Mouse (Mus musculus) midbrain, embryonic 15.5 days (tissue): Measurements from ENCODE around the gene Manf. TPM values are rescaled to one million over a fixed set of nuclear protein-coding genes. Genes with fewer than 3 reads are reported as not detected.

Experiments
- ATAC-seq: fragments of 200-750 bp; cut with Nextera tagmentation; replicated peaks from 2 replicates; pipeline ENCODE4 v1.8.0; 2017; ENCODE audit warnings: moderate TSS enrichment
- H3K27ac ChIP-seq: fragments of 300-500 bp; sonication (generic); 2 replicates; pipeline ENCODE4 v1.5.1; 2015; ENCODE audit warnings: mild to moderate bottlenecking, inconsistent platforms
- H3K27me3 ChIP-seq: fragments of 300-500 bp; sonication (generic); replicated peaks from 2 replicates; pipeline ENCODE4 v1.6.1; 2015; ENCODE audit warnings: inconsistent platforms
- H3K36me3 ChIP-seq: fragments of 300-500 bp; sonication (generic); replicated peaks from 2 replicates; pipeline ENCODE4 v1.6.1; 2015; ENCODE audit warnings: inconsistent platforms
- H3K4me1 ChIP-seq: fragments of 300-500 bp; sonication (generic); 2 replicates; pipeline ENCODE4 v1.6.1; 2015; ENCODE audit warnings: inconsistent platforms
- H3K4me2 ChIP-seq: fragments of 300-500 bp; sonication (generic); 2 replicates; pipeline ENCODE4 v1.6.1; 2015; ENCODE audit warnings: inconsistent platforms, mild to moderate bottlenecking, moderate library complexity
- H3K4me3 ChIP-seq: fragments of 300-500 bp; sonication (generic); 2 replicates; pipeline ENCODE4 v1.5.1; 2015; ENCODE audit warnings: mild to moderate bottlenecking, inconsistent platforms
- H3K9ac ChIP-seq: fragments of 300-500 bp; sonication (generic); 2 replicates; pipeline ENCODE4 v1.6.1; 2015; ENCODE audit warnings: mild to moderate bottlenecking, inconsistent platforms
- H3K9me3 ChIP-seq: fragments of 300-500 bp; sonication (generic); 2 replicates; pipeline ENCODE4 v1.6.1; 2016; ENCODE audit warnings: inconsistent platforms
- WGBS: fragments of 180-500 bp; shearing (Covaris S2); methylation state at CpG from one replicate; pipeline ENCODE4 v1.1.7; 2015; ENCODE audit warnings: mixed read lengths; 5-methylcytosine and 5-hydroxymethylcytosine counted together
- polyA plus RNA-seq: library from polyadenylated mRNA; unstranded; fragments of >200 nt; fragmentation: Nextera tagmentation; extraction: Ambion mirVana; gene quantifications from 2 replicates; pipeline ENCODE4 v1.2.1, GENCODE M21; 2015

The Manf gene
- polyA plus RNA-seq, 1 experiment from 2014 or later = 168 TPM

- peak overlapping the region; percentile 94 for H3K27ac ChIP-seq
- peaks cover 30% of the 10 kb centered on the region for H3K4me1 ChIP-seq
- WGBS = 0% methylated on average over 9 of the region's 9 CpGs
- H3K4me2 ChIP-seq = peak overlapping the region; percentile 71
- peaks cover 25% of the 10 kb centered on the region; the same call in 1 of the 2 replicates for H3K36me3 ChIP-seq
- H3K9ac ChIP-seq = peak overlapping the region; percentile 67
- ATAC-seq = no peak
- peak overlapping the region; percentile 88 for H3K4me3 ChIP-seq
- H3K27me3 ChIP-seq = no peaks in the 10 kb centered on the region
- no peaks in the 10 kb centered on the region for H3K9me3 ChIP-seq
Observed at GRCm38 (mm10) chr9:106892552-106892875, 735 bp upstream of the Manf start.

GRCm38 (mm10) chr9:106891341-106891741 is 438 bp downstream of the Manf start:
- peak overlapping the region; percentile 93 for H3K9ac ChIP-seq
- H3K27me3 ChIP-seq = no peaks in the 10 kb centered on the region
- ATAC-seq = no peak
- H3K36me3 ChIP-seq = peaks cover 19% of the 10 kb centered on the region; the same call in 1 of the 2 replicates
- peaks cover 33% of the 10 kb centered on the region for H3K4me1 ChIP-seq
- peak overlapping the region; percentile 71 for H3K4me2 ChIP-seq
- H3K9me3 ChIP-seq = no peaks in the 10 kb centered on the region
- peak overlapping the region; percentile 94 for H3K27ac ChIP-seq
- WGBS = under 1% methylated on average over 17 of the region's 17 CpGs
- peak overlapping the region; percentile 88 for H3K4me3 ChIP-seq

DNA sequence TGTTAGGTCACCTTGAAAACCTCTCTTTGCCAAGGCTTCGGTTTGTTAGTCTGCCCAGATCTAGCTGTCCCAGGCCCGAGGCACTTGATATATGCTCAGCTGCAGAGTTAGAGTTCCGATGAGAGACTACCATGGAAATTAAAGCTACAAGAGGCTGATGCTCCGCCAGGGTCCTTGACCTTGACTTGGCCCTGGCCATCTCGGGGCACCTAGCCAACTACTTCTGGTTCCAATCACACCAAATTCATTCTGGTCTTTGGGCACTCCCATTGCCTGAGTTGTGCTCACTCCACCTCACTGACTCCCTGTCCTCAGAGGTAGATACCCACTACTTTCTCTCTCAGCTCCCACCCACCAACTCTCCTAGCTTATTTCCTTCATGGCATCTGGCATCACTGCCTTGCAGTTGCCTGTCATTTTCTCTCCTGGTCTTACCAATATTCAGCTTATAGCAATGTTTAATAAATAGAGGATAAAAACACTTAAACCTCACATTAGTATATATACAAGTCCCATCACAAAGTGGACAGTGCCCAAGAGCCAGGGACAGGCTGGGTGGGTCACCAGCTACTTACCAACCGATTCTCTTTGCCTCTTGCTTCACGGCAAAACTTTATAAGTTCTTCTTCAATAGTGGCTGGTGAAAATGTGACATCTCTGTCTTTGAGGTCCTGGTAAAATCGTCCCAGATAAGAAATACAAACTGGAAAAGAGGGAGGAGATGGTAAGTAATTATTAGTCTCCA is 1.1 kb downstream of the Manf start:
- peak overlapping the region; percentile 71 for H3K4me2 ChIP-seq
- H3K27ac ChIP-seq = no peak overlapping the region
- no peak for ATAC-seq
- H3K4me3 ChIP-seq = peak overlapping the region; percentile 88
- H3K27me3 ChIP-seq = no peaks in the 10 kb centered on the region
- peaks cover 18% of the 10 kb centered on the region; the same call in 1 of the 2 replicates for H3K36me3 ChIP-seq
- WGBS = 74% methylated on average over 8 of the region's 8 CpGs
- H3K9ac ChIP-seq = peak overlapping the region; percentile 93
- no peaks in the 10 kb centered on the region for H3K9me3 ChIP-seq
- H3K4me1 ChIP-seq = peaks cover 37% of the 10 kb centered on the region

DNA sequence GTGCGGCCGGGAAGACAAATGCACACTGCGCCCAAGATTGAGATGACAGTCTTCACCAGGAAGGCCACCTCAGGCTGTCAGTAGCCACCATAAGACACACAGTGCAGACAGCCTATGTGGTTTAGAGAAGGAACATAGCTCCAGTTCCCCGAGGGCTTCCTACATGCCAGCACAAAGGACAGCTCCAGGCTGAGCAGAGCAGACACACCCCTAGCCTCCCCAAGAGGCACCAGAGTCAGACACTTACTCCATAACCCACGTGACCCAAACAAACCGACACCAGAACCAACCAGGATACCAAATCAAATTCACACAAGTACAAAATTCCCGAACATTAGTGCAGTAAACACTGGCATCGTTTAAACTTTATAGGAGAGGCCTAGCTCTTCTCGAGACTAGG is 2.5 kb downstream of the Manf start:
- Histone ChIP-seq H3K4me2 (no peak overlapping the region), H3K27ac (no peak overlapping the region), H3K36me3 (peaks cover 15% of the 10 kb centered on the region; the same call in 1 of the 2 replicates), H3K9me3 (no peaks in the 10 kb centered on the region), H3K4me1 (peaks cover 50% of the 10 kb centered on the region), H3K4me3 (no peak overlapping the region), H3K9ac (no peak overlapping the region), H3K27me3 (no peaks in the 10 kb centered on the region)
- 89% methylated on average over 9 of the region's 9 CpGs for WGBS
- no peak for ATAC-seq

DNA sequence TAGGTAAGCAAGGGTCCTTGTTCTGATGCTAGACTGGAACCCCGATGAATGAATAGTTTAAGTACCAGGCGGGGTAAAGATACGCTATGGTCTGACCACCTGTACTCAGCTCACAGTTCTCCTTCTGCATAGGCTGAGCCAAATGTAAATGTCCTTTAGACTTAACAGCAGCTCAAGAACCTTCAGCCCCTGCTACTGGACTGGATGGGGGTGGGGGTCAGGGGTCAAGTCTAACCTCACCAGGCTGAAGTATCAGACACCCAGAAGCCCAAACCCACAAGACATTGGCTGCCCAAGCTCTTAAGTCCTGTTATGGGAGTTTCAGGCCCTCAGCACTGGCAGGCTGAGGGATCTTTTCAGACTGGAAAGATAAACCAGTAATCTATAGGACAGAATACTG is 3.4 kb downstream of the Manf start:
- Histone ChIP-seq H3K4me3 (no peak overlapping the region), H3K27me3 (no peaks in the 10 kb centered on the region), H3K4me1 (peaks cover 57% of the 10 kb centered on the region), H3K9me3 (no peaks in the 10 kb centered on the region), H3K36me3 (peaks cover 20% of the 10 kb centered on the region; the same call in 1 of the 2 replicates), H3K4me2 (no peak overlapping the region), H3K27ac (no peak overlapping the region), H3K9ac (no peak overlapping the region)
- ATAC-seq = no peak
- 92% methylated on average over 3 of the region's 3 CpGs for WGBS

DNA sequence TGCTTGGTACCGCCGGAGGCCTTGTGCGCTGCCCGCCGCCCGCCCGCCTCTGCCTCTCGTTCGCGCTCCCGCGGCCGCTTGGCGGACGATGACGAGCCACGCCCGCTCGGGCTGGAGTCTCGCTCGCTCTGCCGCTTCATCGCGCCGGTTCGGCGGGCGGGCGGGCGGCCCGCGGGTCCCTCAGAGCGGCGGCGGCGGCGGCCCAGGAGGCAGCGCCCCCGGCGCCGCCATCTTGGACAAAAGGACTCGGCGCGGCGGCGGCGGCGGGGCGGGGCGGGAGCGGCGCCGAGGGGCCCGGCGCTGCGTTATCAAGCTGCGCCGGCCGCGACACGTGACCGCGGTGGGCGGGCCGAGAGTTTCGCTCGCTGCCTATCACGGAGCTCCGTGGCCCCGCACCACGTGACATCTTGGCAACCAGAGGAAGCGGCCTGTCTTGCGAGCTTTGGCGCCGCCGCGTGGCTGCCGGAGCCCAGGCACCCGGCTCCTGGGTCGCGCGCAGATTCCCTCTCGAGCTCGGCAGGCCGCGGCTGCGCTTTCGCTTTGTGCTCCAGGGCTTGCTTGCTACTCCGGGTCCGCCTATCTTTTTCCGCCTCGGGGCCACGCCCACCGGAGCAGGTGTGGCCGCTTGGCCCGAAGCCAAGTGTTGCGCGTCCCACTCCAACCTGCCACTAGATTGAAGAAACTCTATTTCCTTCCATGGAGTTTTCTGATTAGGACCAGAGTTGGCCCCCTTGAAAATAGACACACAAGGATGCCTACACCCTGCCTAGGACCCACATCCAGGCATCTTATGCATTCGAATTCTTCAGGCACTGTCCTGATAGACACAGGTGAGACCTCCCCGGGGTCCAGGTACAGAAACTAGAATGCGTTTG is 4.7 kb downstream of the Manf start, which contains the start of gene Rbm15b:
Gene Rbm15b (minus strand): TSS at position 601 of the 875 bp plus-strand sequence.
- H3K27ac ChIP-seq = peak within 1 kb of the TSS; percentile 93
- peak within 1 kb of the TSS; percentile 95 for H3K4me2 ChIP-seq
- peak within 1 kb of the TSS; percentile 94 for H3K9ac ChIP-seq
- peak within 1 kb of the TSS; percentile 92 for H3K4me3 ChIP-seq
- H3K9me3 ChIP-seq = no peaks in the 10 kb centered on the region
- peaks cover 26% of the 10 kb centered on the region; the same call in 1 of the 2 replicates for H3K36me3 ChIP-seq
- ATAC-seq = peak; percentile 74
- peaks cover 64% of the 10 kb centered on the region for H3K4me1 ChIP-seq
- no peaks in the 10 kb centered on the region for H3K27me3 ChIP-seq
- 2% methylated on average over 95 of the region's 101 CpGs for WGBS

DNA sequence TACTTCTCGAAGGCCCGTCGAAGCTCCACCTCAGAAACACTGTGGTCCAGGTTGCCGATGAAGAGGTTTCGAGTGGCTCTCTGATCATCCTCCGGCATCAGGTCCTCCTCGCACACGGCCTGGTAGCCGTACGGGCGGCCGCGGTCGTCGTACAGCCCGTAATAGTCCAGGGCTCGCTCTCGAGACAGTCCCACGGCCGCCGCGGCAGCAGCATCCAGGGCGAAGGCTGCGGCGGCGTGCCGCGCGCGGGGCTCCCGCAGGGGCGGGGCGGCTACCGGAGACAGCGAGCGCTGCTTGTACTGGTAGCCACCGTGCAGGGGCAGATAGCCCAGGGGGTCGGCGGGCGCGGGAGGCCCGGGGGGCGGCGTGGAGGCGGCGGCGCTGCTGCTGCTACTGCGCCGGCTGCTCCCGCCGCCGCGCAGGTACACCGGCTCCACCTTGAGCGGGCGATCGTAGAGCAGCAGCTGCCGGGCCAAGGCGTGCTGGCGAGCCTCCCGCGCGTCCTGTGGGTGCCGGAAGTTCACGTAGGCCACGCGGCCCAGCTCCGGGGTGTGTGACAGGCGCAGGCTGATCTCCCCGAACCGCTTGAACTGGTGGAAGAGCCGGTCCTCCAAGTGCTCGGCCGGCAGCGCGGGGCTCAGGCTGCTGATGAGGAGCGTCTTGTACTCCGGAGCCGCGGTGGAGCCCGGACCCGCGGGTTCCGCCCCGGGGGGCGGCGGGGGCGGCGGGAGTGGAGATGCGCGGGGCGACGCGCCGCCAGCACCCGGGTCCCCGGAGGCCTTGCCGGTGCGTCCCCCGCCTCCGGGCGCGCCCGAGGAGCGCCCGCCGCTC is 5.7 kb downstream of the Manf start:
- H3K4me2 ChIP-seq = peak overlapping the region; percentile 95
- peak overlapping the region; percentile 92 for H3K4me3 ChIP-seq
- peak; percentile 26 for ATAC-seq
- H3K27ac ChIP-seq = peak overlapping the region; percentile 93
- no peaks in the 10 kb centered on the region for H3K27me3 ChIP-seq
- H3K36me3 ChIP-seq = peaks cover 31% of the 10 kb centered on the region
- under 1% methylated on average over 85 of the region's 107 CpGs for WGBS
- H3K4me1 ChIP-seq = peaks cover 70% of the 10 kb centered on the region
- no peaks in the 10 kb centered on the region for H3K9me3 ChIP-seq
- peak overlapping the region; percentile 94 for H3K9ac ChIP-seq

- no peak for ATAC-seq
- H3K9ac ChIP-seq = peak overlapping the region; percentile 94
- H3K4me3 ChIP-seq = peak overlapping the region; percentile 92
- H3K4me2 ChIP-seq = peak overlapping the region; percentile 95
- WGBS = 21% methylated on average over 44 of the region's 44 CpGs
- H3K4me1 ChIP-seq = peaks cover 61% of the 10 kb centered on the region
- peaks cover 31% of the 10 kb centered on the region for H3K36me3 ChIP-seq
- no peaks in the 10 kb centered on the region for H3K9me3 ChIP-seq
- no peaks in the 10 kb centered on the region for H3K27me3 ChIP-seq
- peak overlapping the region; percentile 93 for H3K27ac ChIP-seq
Observed at GRCm38 (mm10) chr9:106884996-106885900, 6.5 kb downstream of the Manf start.

GRCm38 (mm10) chr9:106884306-106884705 is 7.5 kb downstream of the Manf start:
- no peak overlapping the region for H3K27ac ChIP-seq
- H3K4me3 ChIP-seq = peak overlapping the region; percentile 92
- 43% methylated on average over 16 of the region's 16 CpGs for WGBS
- H3K27me3 ChIP-seq = no peaks in the 10 kb centered on the region
- ATAC-seq = no peak
- H3K36me3 ChIP-seq = peaks cover 31% of the 10 kb centered on the region
- no peaks in the 10 kb centered on the region for H3K9me3 ChIP-seq
- H3K4me2 ChIP-seq = peak overlapping the region; percentile 95
- H3K9ac ChIP-seq = peak overlapping the region; percentile 94
- H3K4me1 ChIP-seq = peaks cover 61% of the 10 kb centered on the region

- Histone ChIP-seq H3K27me3 (no peaks in the 10 kb centered on the region), H3K9ac (no peak overlapping the region), H3K4me2 (peak overlapping the region; percentile 95), H3K4me3 (peak overlapping the region; percentile 16), H3K27ac (no peak overlapping the region), H3K4me1 (peaks cover 60% of the 10 kb centered on the region), H3K9me3 (no peaks in the 10 kb centered on the region), H3K36me3 (peaks cover 31% of the 10 kb centered on the region)
- no peak for ATAC-seq
- 83% methylated on average over 3 of the region's 3 CpGs for WGBS
Observed at GRCm38 (mm10) chr9:106883085-106883484, 8.7 kb downstream of the Manf start.

- H3K4me2 ChIP-seq = no peak overlapping the region
- ATAC-seq = no peak
- no peaks in the 10 kb centered on the region for H3K9me3 ChIP-seq
- no peak overlapping the region for H3K4me3 ChIP-seq
- H3K27ac ChIP-seq = no peak overlapping the region
- 65% methylated on average over 4 of the region's 4 CpGs for WGBS
- H3K4me1 ChIP-seq = peaks cover 51% of the 10 kb centered on the region
- peaks cover 33% of the 10 kb centered on the region for H3K36me3 ChIP-seq
- no peaks in the 10 kb centered on the region for H3K27me3 ChIP-seq
- no peak overlapping the region for H3K9ac ChIP-seq
Observed at GRCm38 (mm10) chr9:106882176-106882575, 9.6 kb downstream of the Manf start.
